Mouse (Mus musculus) CH12.LX (cell line): Measurements from ENCODE around the gene Lce1m. TPM values are rescaled to one million over a fixed set of nuclear protein-coding genes. Genes with fewer than 3 reads are reported as not detected.

Source experiments
- DNase-seq: peaks from one replicate; pipeline ENCODE4 v3.0.0-alpha.2; 2013; ENCODE audit errors: extremely low read depth
- H3K27ac ChIP-seq: 2 replicates; pipeline ENCODE4 v1.5.1; 2012; ENCODE audit warnings: low read depth, mild to moderate bottlenecking, control low read depth, moderate library complexity; ENCODE audit not compliant: insufficient read depth
- H3K27me3 ChIP-seq: replicated peaks from 2 replicates; pipeline ENCODE3; 2012; ENCODE audit warnings: inconsistent platforms
- H3K36me3 ChIP-seq, 2 experiments: replicated peaks in 1 of 2; 2 replicates each; pipeline versions ENCODE3 to v1.6.1; 2012; ENCODE audit warnings: inconsistent platforms in 1 of 2, low read length in 1 of 2, mild to moderate bottlenecking in 1 of 2, mixed read lengths in 1 of 2, moderate library complexity in 1 of 2; ENCODE audit not compliant: control insufficient read depth in 1 of 2, insufficient read depth in 1 of 2
- H3K4me1 ChIP-seq, 2 experiments: 2 replicates each; pipeline ENCODE4 v1.6.1; 2012; ENCODE audit warnings: inconsistent platforms in 1 of 2, moderate library complexity in 1 of 2; ENCODE audit not compliant: insufficient read depth in 2 of 2, control insufficient read depth in 1 of 2
- H3K4me2 ChIP-seq: 2 replicates; pipeline ENCODE4 v1.6.1; 2012; ENCODE audit warnings: low read depth, mild to moderate bottlenecking, control low read depth; ENCODE audit not compliant: poor library complexity, insufficient read depth, severe bottlenecking
- H3K4me3 ChIP-seq, 3 experiments: fragments of 150-350 bp in 1 of 3; sonication (generic) in 1 of 3; replicated peaks in 1 of 3; 2 replicates each; pipeline versions ENCODE3 to v1.5.1; 2011 to 2012; ENCODE audit warnings: low read depth in 2 of 3, low read length in 2 of 3, mild to moderate bottlenecking in 2 of 3, moderate library complexity in 2 of 3, control low read depth in 1 of 3, improper control_type of control experiment in 1 of 3, inconsistent platforms in 1 of 3, mixed read lengths in 1 of 3; ENCODE audit not compliant: poor library complexity in 1 of 3
- H3K79me2 ChIP-seq: replicated peaks from 2 replicates; pipeline ENCODE4 v1.6.1; 2012; ENCODE audit warnings: mild to moderate bottlenecking, moderate library complexity; ENCODE audit not compliant: control insufficient read depth, poor library complexity, insufficient read depth, severe bottlenecking; ENCODE audit errors: extremely low read depth
- H3K9ac ChIP-seq: 2 replicates; pipeline ENCODE4 v1.6.1; 2012; ENCODE audit warnings: low read depth, mild to moderate bottlenecking, control low read depth, moderate library complexity; ENCODE audit not compliant: insufficient read depth
- H3K9me3 ChIP-seq: replicated peaks from 2 replicates; pipeline ENCODE3; 2012; ENCODE audit warnings: low read length, inconsistent platforms, mixed read lengths
- CHD1 ChIP-seq: IDR thresholded peaks from 2 replicates; pipeline ENCODE4 v1.6.1; 2012; ENCODE audit warnings: low read depth, low read length, improper control_type of control experiment, inconsistent platforms
- CHD2 ChIP-seq: IDR thresholded peaks from 2 replicates; pipeline ENCODE4 v1.6.1; 2011; ENCODE audit warnings: low read length, improper control_type of control experiment
- CTCF ChIP-seq, 2 experiments: IDR thresholded peaks in 1 of 2; conservative IDR thresholded peaks in 1 of 2; 2 replicates each; pipeline ENCODE4 v1.5.1; 2011 to 2012; ENCODE audit warnings: low read depth in 2 of 2, low read length in 2 of 2, improper control_type of control experiment in 1 of 2, inconsistent platforms in 1 of 2, mild to moderate bottlenecking in 1 of 2, moderate library complexity in 1 of 2
- E2F4 ChIP-seq: IDR thresholded peaks from 2 replicates; pipeline ENCODE4 v1.6.1; 2011; ENCODE audit warnings: low read depth, low read length, improper control_type of control experiment; ENCODE audit not compliant: insufficient replicate concordance
- ELF1 ChIP-seq: IDR thresholded peaks from 2 replicates; pipeline ENCODE4 v1.6.1; 2014; ENCODE audit warnings: low read depth, mild to moderate bottlenecking, inconsistent platforms, low read length, improper control_type of control experiment
- GABPA ChIP-seq: IDR thresholded peaks from 2 replicates; pipeline ENCODE4 v1.6.1; 2012; ENCODE audit warnings: low read depth, low read length, improper control_type of control experiment, inconsistent platforms; ENCODE audit not compliant: insufficient replicate concordance
- HCFC1 ChIP-seq: IDR thresholded peaks from 2 replicates; pipeline ENCODE4 v1.6.1; 2012; ENCODE audit warnings: low read depth, mild to moderate bottlenecking, inconsistent platforms, low read length, improper control_type of control experiment
- IRF4 ChIP-seq: IDR thresholded peaks from 2 replicates; pipeline ENCODE4 v1.6.1; 2014; ENCODE audit warnings: low read depth, mild to moderate bottlenecking, inconsistent platforms, low read length, improper control_type of control experiment
- JUN ChIP-seq: IDR thresholded peaks from 2 replicates; pipeline ENCODE4 v1.6.1; 2011; ENCODE audit warnings: low read depth, mild to moderate bottlenecking, low read length, improper control_type of control experiment, moderate library complexity; ENCODE audit not compliant: insufficient read depth
- JUND ChIP-seq: conservative IDR thresholded peaks from 2 replicates; pipeline ENCODE4 v1.6.1; 2011; ENCODE audit warnings: low read depth, low read length, improper control_type of control experiment
- MAFK ChIP-seq: IDR thresholded peaks from 2 replicates; pipeline ENCODE4 v1.6.1; 2011; ENCODE audit warnings: low read length, improper control_type of control experiment; ENCODE audit not compliant: insufficient replicate concordance
- MAX ChIP-seq: IDR thresholded peaks from 2 replicates; pipeline ENCODE4 v1.6.1; 2011; ENCODE audit warnings: low read length, improper control_type of control experiment
- MAZ ChIP-seq: IDR thresholded peaks from 2 replicates; pipeline ENCODE4 v1.6.1; 2012; ENCODE audit warnings: low read depth, mild to moderate bottlenecking, inconsistent platforms, low read length, improper control_type of control experiment, moderate library complexity
- MEF2A ChIP-seq: IDR thresholded peaks from 2 replicates; pipeline ENCODE4 v1.6.1; 2014; ENCODE audit warnings: low read depth, mild to moderate bottlenecking, inconsistent platforms, low read length, improper control_type of control experiment, borderline replicate concordance
- MXI1 ChIP-seq: IDR thresholded peaks from 2 replicates; pipeline ENCODE4 v1.6.1; 2011; ENCODE audit warnings: mild to moderate bottlenecking, low read depth, low read length, improper control_type of control experiment
- MYC ChIP-seq: IDR thresholded peaks from 2 replicates; pipeline ENCODE4 v1.6.1; 2011; ENCODE audit warnings: low read depth, mild to moderate bottlenecking, improper control_type of control experiment, low read length
- NELFE ChIP-seq: IDR thresholded peaks from 2 replicates; pipeline ENCODE4 v1.6.1; 2011; ENCODE audit warnings: low read depth, low read length, improper control_type of control experiment
- RAD21 ChIP-seq: IDR thresholded peaks from 2 replicates; pipeline ENCODE4 v1.6.1; 2011; ENCODE audit warnings: low read depth, mild to moderate bottlenecking, low read length, improper control_type of control experiment, moderate library complexity
- RCOR1 ChIP-seq: conservative IDR thresholded peaks from 2 replicates; pipeline ENCODE4 v1.6.1; 2012; ENCODE audit warnings: low read depth, mild to moderate bottlenecking, inconsistent platforms, low read length, improper control_type of control experiment
- SMC3 ChIP-seq: IDR thresholded peaks from 2 replicates; pipeline ENCODE4 v1.6.1; 2011; ENCODE audit warnings: low read depth, low read length, improper control_type of control experiment
- TCF12 ChIP-seq: IDR thresholded peaks from 2 replicates; pipeline ENCODE4 v1.6.1; 2014; ENCODE audit warnings: low read depth, mild to moderate bottlenecking, inconsistent platforms, low read length, improper control_type of control experiment
- UBTF ChIP-seq: IDR thresholded peaks from 2 replicates; pipeline ENCODE4 v1.6.1; 2012; ENCODE audit warnings: low read depth, mild to moderate bottlenecking, inconsistent platforms, low read length, improper control_type of control experiment, moderate library complexity
- USF1 ChIP-seq: IDR thresholded peaks from 2 replicates; pipeline ENCODE4 v1.6.1; 2014; ENCODE audit warnings: low read depth, mild to moderate bottlenecking, inconsistent platforms, low read length, improper control_type of control experiment
- ZKSCAN1 ChIP-seq: IDR thresholded peaks from 2 replicates; pipeline ENCODE4 v1.6.1; 2012; ENCODE audit warnings: low read depth, inconsistent platforms, low read length, improper control_type of control experiment, borderline replicate concordance
- ZMIZ1 ChIP-seq: IDR thresholded peaks from 2 replicates; pipeline ENCODE4 v1.6.1; 2012; ENCODE audit warnings: low read depth, mild to moderate bottlenecking, inconsistent platforms, low read length, improper control_type of control experiment
- ZNF384 ChIP-seq: IDR thresholded peaks from 2 replicates; pipeline ENCODE4 v1.6.1; 2012; ENCODE audit warnings: low read depth, low read length, improper control_type of control experiment, inconsistent platforms
- dilution Hi-C: fragments of 300-500 bp; cut with MboI; formaldehyde crosslinking; loops from 2 replicates; pipeline ENCODE4 v1.14.3; 2020; ENCODE audit warnings: low sequenced_read_pairs; ENCODE audit not compliant: extremely low pct_unique_long_range_greater_than_20kb, extremely low pct_ligation_motif_present
- in situ Hi-C: fragments of 300-500 bp; cut with MboI; formaldehyde crosslinking; loops from 3 replicates; pipeline ENCODE4 v1.14.3; 2019; ENCODE audit warnings: low sequenced_read_pairs, low pct_ligation_motif_present, low pct_unique_long_range_greater_than_20kb, mixed read lengths
- polyA plus RNA-seq: library from polyadenylated mRNA; unstranded; fragments of >175 nt; gene quantifications from 2 replicates; pipeline ENCODE4 v1.2.1, GENCODE M21; 2012; ENCODE audit warnings: low read depth; ENCODE audit not compliant: insufficient read length
- total RNA-seq, 2 experiments: library from RNA; depleted of rRNA; stranded (reverse); fragments of 300-350 nt in 1 of 2; fragments of >200 nt in 1 of 2; gene quantifications; 2 replicates each; pipeline ENCODE4 v1.2.3; 2012 to 2014

Gene Lce1m
- total and polyA plus RNA-seq, 3 experiments: not detected

DNA sequence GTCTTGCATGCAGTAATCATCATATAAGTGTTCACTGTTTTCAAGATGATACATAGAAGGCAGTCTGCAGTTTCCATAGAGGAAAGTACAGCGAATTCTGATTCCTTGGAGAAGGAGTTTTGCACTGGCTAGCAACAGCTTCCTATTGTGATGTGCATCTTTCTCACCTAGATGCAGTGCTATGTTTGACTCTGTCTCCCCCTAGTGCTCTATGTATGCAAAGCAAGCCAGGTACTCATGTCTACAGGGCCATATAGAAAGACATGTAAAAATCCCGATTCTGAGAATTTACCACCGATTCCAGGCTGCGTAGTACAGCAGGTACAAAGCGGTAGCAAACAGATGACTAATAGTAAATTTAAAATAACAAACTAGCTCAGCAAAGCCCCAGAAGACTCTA lies 12.6 kb upstream of the Lce1m start (continued):
- TF ChIP-seq ELF1 (no peak), MAFK (no peak), MAX (no peak)

DNA sequence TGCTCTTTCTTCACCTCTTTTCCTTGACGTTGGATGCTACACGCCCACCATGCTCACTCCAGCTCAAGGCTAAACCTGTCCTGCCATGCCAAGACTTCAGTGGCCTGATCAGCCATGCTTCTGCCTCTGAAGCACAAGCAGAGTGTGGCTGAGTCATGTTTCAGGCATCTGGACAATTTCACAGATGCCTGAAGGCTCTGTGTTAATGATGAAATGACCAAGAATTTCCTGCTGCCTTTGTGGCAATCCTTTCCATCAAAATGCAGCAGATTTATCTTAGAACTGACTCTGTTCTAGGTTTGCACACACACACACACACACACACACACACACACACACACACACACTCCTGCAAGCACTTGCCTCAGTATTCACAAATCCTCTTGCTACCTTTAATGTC lies 6.6 kb upstream of the Lce1m start:
- H3K4me2 ChIP-seq: no peak overlapping the region
- in situ Hi-C loops (no loop called here), dilution Hi-C loops (no loop called here)
- no peak for DNase-seq
- H3K4me1 ChIP-seq: peaks cover 0 to 7% of the 10 kb centered on the region in 2 experiments; a peak in 2 of 4 replicates
- H3K9me3 ChIP-seq: no peaks in the 10 kb centered on the region
- H3K36me3 ChIP-seq: no peaks in the 10 kb centered on the region
- no peak overlapping the region for H3K27ac ChIP-seq
- no peak for TF ChIP-seq RAD21
- no peak for TF ChIP-seq MYC
- TF ChIP-seq MAFK: no peak
- TF ChIP-seq ELF1: no peak
- TF ChIP-seq CTCF (conservative IDR thresholded peaks at IDR 0.05 in 1 of 2, IDR thresholded peaks at IDR 0.05 in 1 of 2; ENCODE audit: low read depth in 2 of 2, low read length in 2 of 2): no peak
- no peak for TF ChIP-seq ZNF384
- no peak for TF ChIP-seq GABPA
- no peak for TF ChIP-seq IRF4
- TF ChIP-seq HCFC1: no peak
- no peak for TF ChIP-seq UBTF
- TF ChIP-seq MXI1: no peak
- no peak for TF ChIP-seq RCOR1
- no peak for TF ChIP-seq TCF12
- H3K79me2 ChIP-seq: no peaks in the 10 kb centered on the region
- H3K4me3 ChIP-seq: no peak overlapping the region
- no peaks in the 10 kb centered on the region for H3K27me3 ChIP-seq
- no peak overlapping the region for H3K9ac ChIP-seq

- TF ChIP-seq HCFC1 (no peak), CHD2 (no peak), JUN (no peak), E2F4 (no peak), CHD1 (no peak), ZKSCAN1 (no peak), MYC (no peak), MAZ (no peak), MAX (no peak), MEF2A (no peak), MAFK (no peak), TCF12 (no peak), SMC3 (no peak), JUND (no peak), NELFE (no peak), UBTF (no peak), USF1 (no peak), ZMIZ1 (no peak), IRF4 (no peak)
- TF ChIP-seq, all 38 proteins: peak for 0
- Histone ChIP-seq H3K36me3 (no peaks in the 10 kb centered on the region), H3K9me3 (no peaks in the 10 kb centered on the region), H3K27me3 (no peaks in the 10 kb centered on the region), H3K4me2 (no peak overlapping the region), H3K4me1 (peaks cover 0 to 7% of the 10 kb centered on the region in 2 experiments; a peak in 2 of 4 replicates), H3K9ac (no peak overlapping the region), H3K27ac (no peak overlapping the region), H3K4me3 (no peak overlapping the region), H3K79me2 (no peaks in the 10 kb centered on the region)
- in situ Hi-C loops (no loop called here), dilution Hi-C loops (no loop called here)
- no peak for DNase-seq
Observed at GRCm38 (mm10) chr3:93023411-93024184, 4.7 kb upstream of the Lce1m start.
